Mouse (Mus musculus): ENCODE measurements around the gene Mfsd12. TPM values are rescaled to one million over a fixed set of nuclear protein-coding genes. Genes with fewer than 3 reads are reported as not detected.

Gene Mfsd12
- total RNA-seq, 1 experiment, result 28.7 TPM

DNA sequence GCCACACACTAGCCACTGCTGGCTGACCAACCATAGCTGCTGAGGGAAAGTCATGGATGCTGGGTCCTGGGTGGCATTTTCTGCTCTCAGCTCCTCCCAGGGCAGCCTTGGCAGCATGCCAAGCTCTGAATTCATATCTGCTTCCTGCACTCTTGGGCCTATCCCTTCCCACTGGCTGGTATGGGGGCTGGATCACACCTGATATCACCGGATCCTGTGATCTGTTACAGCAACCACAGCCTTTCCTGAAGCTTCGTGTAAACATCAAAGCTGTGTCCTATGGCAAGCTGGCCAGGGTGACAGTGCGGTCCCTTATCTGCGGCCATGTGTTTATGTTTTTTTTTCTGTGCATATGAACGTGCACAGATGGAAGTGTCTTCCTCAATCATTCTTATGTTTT lies 24.7 kb downstream of the Mfsd12 start:
- Histone ChIP-seq H3K9ac (ENCODE audit: insufficient read depth, low read depth, low read length, poor library complexity, severe bottlenecking) (no peak overlapping the region), H3K4me1 (ENCODE audit: control insufficient read depth in 2 of 2, insufficient read depth in 2 of 2, low read length in 2 of 2, poor library complexity in 1 of 2) (peaks cover 0 to 8% of the 10 kb centered on the region in 2 experiments; a peak in 1 of 4 replicates), H3K9me3 (ENCODE audit: control insufficient read depth, insufficient read depth, low read depth, low read length) (no peaks in the 10 kb centered on the region), H3K4me3 (ENCODE audit: insufficient read depth in 1 of 2, low read depth in 1 of 2, low read length in 2 of 2, poor library complexity in 1 of 2, severe bottlenecking in 1 of 2) (no peak overlapping the region), H3K27ac (ENCODE audit: insufficient read depth, low read depth, low read length, poor library complexity, severe bottlenecking) (no peak overlapping the region), H3K36me3 (ENCODE audit: control insufficient read depth, insufficient read depth, low read length, poor library complexity, severe bottlenecking) (peaks cover 15% of the 10 kb centered on the region)
- TF ChIP-seq ZNF384 (IDR thresholded peaks at IDR 0.05; ENCODE audit: low read depth, low read length), result no peak
- no peak for TF ChIP-seq CHD2 (IDR thresholded peaks at IDR 0.05; ENCODE audit: low read depth, low read length)
- no peak for TF ChIP-seq MAFK (IDR thresholded peaks at IDR 0.05; ENCODE audit: insufficient read depth, low read depth, low read length)
- TF ChIP-seq ZC3H11A (IDR thresholded peaks at IDR 0.05; ENCODE audit: borderline replicate concordance, low read depth, low read length), result no peak
- TF ChIP-seq HCFC1 (IDR thresholded peaks at IDR 0.05; ENCODE audit: borderline replicate concordance, insufficient read depth, low read length), result no peak
- in situ Hi-C loops (cut with MboI; ENCODE audit: low sequenced_read_pairs in 2 of 2, unreplicated experiment in 2 of 2), result no loop called here
- no peak for DNase-seq (ENCODE audit: low read depth, low spot score)

GRCm38 (mm10) chr10:81383802-81384604 lies 26.7 kb downstream of the Mfsd12 start, which contains the start of the genes Dohh and Gm48551:
Dohh (plus strand) TSS chr10:81384428.
Gm48551 (plus strand) TSS chr10:81384466.
- Histone ChIP-seq H3K9ac (ENCODE audit: insufficient read depth, low read depth, low read length, poor library complexity, severe bottlenecking) (peak within 1 kb of the TSS; percentile 93), H3K27ac (ENCODE audit: insufficient read depth, low read depth, low read length, poor library complexity, severe bottlenecking) (peak within 1 kb of the TSS; percentile 73), H3K9me3 (ENCODE audit: control insufficient read depth, insufficient read depth, low read depth, low read length) (no peaks in the 10 kb centered on the region), H3K36me3 (ENCODE audit: control insufficient read depth, insufficient read depth, low read length, poor library complexity, severe bottlenecking) (peaks cover 34% of the 10 kb centered on the region), H3K4me1 (ENCODE audit: control insufficient read depth in 2 of 2, insufficient read depth in 2 of 2, low read length in 2 of 2, poor library complexity in 1 of 2) (peaks cover 0 to 5% of the 10 kb centered on the region in 2 experiments; a peak in 1 of 4 replicates), H3K4me3 (ENCODE audit: insufficient read depth in 1 of 2, low read depth in 1 of 2, low read length in 2 of 2, poor library complexity in 1 of 2, severe bottlenecking in 1 of 2) (peak within 1 kb of the TSS; percentile 77 to 86)
- DNase-seq (ENCODE audit: low read depth, low spot score), result peak; percentile 96
- in situ Hi-C loops (cut with MboI; ENCODE audit: low sequenced_read_pairs in 2 of 2, unreplicated experiment in 2 of 2), result no loop called here
- TF ChIP-seq ZC3H11A (IDR thresholded peaks at IDR 0.05; ENCODE audit: borderline replicate concordance, low read depth, low read length), result no peak
- no peak for TF ChIP-seq MAFK (IDR thresholded peaks at IDR 0.05; ENCODE audit: insufficient read depth, low read depth, low read length)
- TF ChIP-seq ZNF384 (IDR thresholded peaks at IDR 0.05; ENCODE audit: low read depth, low read length), result no peak
- TF ChIP-seq HCFC1 (IDR thresholded peaks at IDR 0.05; ENCODE audit: borderline replicate concordance, insufficient read depth, low read length), result peak; percentile 86
- peak; percentile 92 for TF ChIP-seq CHD2 (IDR thresholded peaks at IDR 0.05; ENCODE audit: low read depth, low read length)

DNA sequence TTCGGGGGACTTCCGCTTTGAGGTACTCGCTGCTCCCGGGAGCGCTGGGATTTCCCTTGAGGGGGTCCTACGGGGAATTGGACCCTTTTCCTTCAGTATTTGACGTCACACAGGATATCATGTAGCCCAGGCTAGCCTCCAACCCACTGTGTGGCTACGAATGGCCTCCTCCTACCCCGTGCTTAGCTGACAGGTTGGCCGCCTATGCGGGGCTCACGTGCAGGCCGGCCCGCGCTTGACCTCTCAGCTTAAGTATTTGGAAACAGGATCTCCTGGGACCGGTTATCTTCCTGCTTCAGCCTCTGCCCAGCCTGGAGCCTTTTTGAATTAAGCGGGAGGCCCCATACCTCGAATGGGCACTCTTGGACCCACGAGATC lies 27.3 kb downstream of the Mfsd12 start:
- H3K9me3 ChIP-seq (ENCODE audit: control insufficient read depth, insufficient read depth, low read depth, low read length), result no peaks in the 10 kb centered on the region
- DNase-seq (ENCODE audit: low read depth, low spot score), result no peak
- TF ChIP-seq ZNF384 (IDR thresholded peaks at IDR 0.05; ENCODE audit: low read depth, low read length), result no peak
- TF ChIP-seq HCFC1 (IDR thresholded peaks at IDR 0.05; ENCODE audit: borderline replicate concordance, insufficient read depth, low read length), result no peak
- TF ChIP-seq MAFK (IDR thresholded peaks at IDR 0.05; ENCODE audit: insufficient read depth, low read depth, low read length), result no peak
- TF ChIP-seq ZC3H11A (IDR thresholded peaks at IDR 0.05; ENCODE audit: borderline replicate concordance, low read depth, low read length), result no peak
- TF ChIP-seq CHD2 (IDR thresholded peaks at IDR 0.05; ENCODE audit: low read depth, low read length), result no peak
- H3K9ac ChIP-seq (ENCODE audit: insufficient read depth, low read depth, low read length, poor library complexity, severe bottlenecking), result peak overlapping the region; percentile 93
- peak overlapping the region; percentile 73 for H3K27ac ChIP-seq (ENCODE audit: insufficient read depth, low read depth, low read length, poor library complexity, severe bottlenecking)
- peaks cover 0 to 7% of the 10 kb centered on the region in 2 experiments; a peak in 1 of 4 replicates for H3K4me1 ChIP-seq (ENCODE audit: control insufficient read depth in 2 of 2, insufficient read depth in 2 of 2, low read length in 2 of 2, poor library complexity in 1 of 2)
- H3K4me3 ChIP-seq (ENCODE audit: insufficient read depth in 1 of 2, low read depth in 1 of 2, low read length in 2 of 2, poor library complexity in 1 of 2, severe bottlenecking in 1 of 2), result peak overlapping the region; percentile 77 to 86
- H3K36me3 ChIP-seq (ENCODE audit: control insufficient read depth, insufficient read depth, low read length, poor library complexity, severe bottlenecking), result peaks cover 35% of the 10 kb centered on the region
- in situ Hi-C loops (cut with MboI; ENCODE audit: low sequenced_read_pairs in 2 of 2, unreplicated experiment in 2 of 2), result no loop called here

DNA sequence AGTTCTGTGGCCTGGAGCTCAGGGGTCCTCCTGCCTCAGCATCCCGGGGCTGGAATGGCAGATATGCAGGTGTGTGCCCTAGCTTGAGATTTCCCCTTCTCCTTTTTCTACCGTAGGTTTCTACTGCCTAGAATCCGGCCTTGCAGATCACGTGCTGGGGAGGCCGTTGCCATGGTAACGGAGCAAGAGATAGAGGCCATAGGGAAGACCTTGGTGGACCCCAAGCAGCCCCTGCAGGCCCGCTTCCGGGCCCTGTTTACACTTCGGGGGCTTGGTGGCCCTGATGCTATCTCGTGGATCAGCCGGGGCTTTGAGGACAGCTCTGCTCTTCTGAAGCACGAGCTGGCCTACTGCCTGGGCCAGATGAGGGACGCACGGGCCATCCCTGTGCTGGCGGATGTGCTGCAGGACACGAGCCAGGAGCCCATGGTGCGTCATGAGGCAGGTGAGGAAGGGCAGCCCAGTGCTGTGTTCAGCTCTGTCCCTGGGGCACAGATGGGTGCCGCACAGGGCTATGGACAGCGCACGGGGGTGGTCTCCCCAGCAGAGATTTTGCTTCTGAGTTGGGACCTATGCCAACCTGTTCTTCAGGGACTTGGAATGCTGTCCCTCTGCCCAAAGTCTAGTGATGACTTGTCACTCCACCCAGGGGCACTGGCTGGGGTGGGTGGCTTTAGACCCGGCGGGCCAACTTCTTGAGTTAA lies 28.5 kb downstream of the Mfsd12 start:
- peak overlapping the region; percentile 77 to 86; a peak in 3 of 4 replicates for H3K4me3 ChIP-seq (ENCODE audit: insufficient read depth in 1 of 2, low read depth in 1 of 2, low read length in 2 of 2, poor library complexity in 1 of 2, severe bottlenecking in 1 of 2)
- TF ChIP-seq CHD2 (IDR thresholded peaks at IDR 0.05; ENCODE audit: low read depth, low read length), result no peak
- TF ChIP-seq MAFK (IDR thresholded peaks at IDR 0.05; ENCODE audit: insufficient read depth, low read depth, low read length), result no peak
- TF ChIP-seq ZC3H11A (IDR thresholded peaks at IDR 0.05; ENCODE audit: borderline replicate concordance, low read depth, low read length), result no peak
- no peak for TF ChIP-seq ZNF384 (IDR thresholded peaks at IDR 0.05; ENCODE audit: low read depth, low read length)
- TF ChIP-seq HCFC1 (IDR thresholded peaks at IDR 0.05; ENCODE audit: borderline replicate concordance, insufficient read depth, low read length), result no peak
- in situ Hi-C loops (cut with MboI; ENCODE audit: low sequenced_read_pairs in 2 of 2, unreplicated experiment in 2 of 2), result no loop called here
- peak overlapping the region; percentile 93; the same call in 1 of the 2 replicates for H3K9ac ChIP-seq (ENCODE audit: insufficient read depth, low read depth, low read length, poor library complexity, severe bottlenecking)
- no peaks in the 10 kb centered on the region for H3K9me3 ChIP-seq (ENCODE audit: control insufficient read depth, insufficient read depth, low read depth, low read length)
- no peak for DNase-seq (ENCODE audit: low read depth, low spot score)
- H3K27ac ChIP-seq (ENCODE audit: insufficient read depth, low read depth, low read length, poor library complexity, severe bottlenecking), result no peak overlapping the region
- H3K4me1 ChIP-seq (ENCODE audit: control insufficient read depth in 2 of 2, insufficient read depth in 2 of 2, low read length in 2 of 2, poor library complexity in 1 of 2), result peaks cover 0 to 11% of the 10 kb centered on the region in 2 experiments; a peak in 2 of 4 replicates
- H3K36me3 ChIP-seq (ENCODE audit: control insufficient read depth, insufficient read depth, low read length, poor library complexity, severe bottlenecking), result peaks cover 35% of the 10 kb centered on the region

Measured in ES-E14 (cell line).